Mouse (Mus musculus): ENCODE data around the gene Olfr282.

The Olfr282 gene

DNA sequence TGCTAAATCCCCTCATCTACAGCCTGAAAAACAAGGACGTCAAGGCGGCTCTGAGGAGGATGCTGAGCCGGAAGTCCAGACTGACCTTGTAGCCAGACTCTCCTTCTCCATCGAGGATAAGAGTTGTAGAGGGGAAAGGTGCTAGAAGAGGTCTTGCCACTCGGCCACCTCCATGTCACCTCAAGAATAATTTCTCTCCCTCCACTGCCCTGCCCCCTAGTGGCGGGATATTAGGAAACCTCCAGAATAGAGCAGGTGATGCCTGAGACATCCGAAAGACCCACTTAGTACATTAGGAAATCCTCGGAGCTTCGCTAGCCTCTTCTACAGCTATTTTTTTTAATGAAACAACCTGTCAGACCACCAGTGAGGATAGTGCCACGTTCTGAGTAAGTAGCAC lies 44.4 kb downstream of the Olfr282 start:
- DNase-seq, result peak; percentile 61

DNA sequence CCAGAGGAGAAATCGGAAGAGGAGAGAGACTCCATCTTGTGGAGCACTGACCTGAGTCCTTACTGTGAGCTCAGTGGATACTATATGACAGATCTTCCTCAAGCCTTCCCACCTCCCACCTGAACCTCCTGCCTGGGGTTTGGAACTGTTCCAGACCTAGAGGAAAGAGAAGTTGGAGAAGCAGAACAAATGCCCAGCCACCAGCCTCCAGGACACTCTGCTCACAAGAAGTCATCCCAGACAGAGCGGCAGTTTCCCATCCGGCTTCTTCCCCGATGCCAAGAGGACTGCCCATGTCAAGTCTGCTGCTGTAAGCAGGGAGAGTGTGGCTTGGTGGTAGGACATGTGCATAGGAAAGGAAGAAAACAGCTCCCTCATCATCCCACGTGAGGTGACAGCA lies 45.3 kb downstream of the Olfr282 start:
- DNase-seq, result no peak

DNA sequence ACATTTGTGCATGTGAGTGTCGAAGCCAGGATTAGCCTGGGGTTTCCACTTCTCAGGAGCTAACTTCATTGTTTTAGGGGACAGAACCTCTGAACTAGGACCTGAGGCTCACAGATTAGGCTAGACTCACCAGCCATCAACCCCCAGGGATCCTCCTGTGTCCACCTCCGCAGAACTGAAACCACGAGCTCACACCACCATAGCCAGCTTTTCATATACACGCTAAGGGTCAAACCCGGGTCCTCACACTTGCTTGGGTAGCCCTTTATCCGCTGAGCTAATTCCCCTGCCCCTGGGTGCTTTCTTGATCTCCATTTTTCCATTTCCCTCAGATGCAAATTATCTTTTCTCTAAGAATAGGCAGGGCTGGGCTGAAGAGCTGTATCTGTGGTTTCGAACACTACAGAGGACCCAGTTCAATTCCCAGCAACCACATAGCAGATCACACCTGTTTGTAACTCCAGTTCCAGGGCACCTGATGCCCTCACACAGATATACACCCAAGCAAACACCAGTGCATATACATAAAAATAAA lies 48.6 kb downstream of the Olfr282 start:
- DNase-seq, result no peak

DNA sequence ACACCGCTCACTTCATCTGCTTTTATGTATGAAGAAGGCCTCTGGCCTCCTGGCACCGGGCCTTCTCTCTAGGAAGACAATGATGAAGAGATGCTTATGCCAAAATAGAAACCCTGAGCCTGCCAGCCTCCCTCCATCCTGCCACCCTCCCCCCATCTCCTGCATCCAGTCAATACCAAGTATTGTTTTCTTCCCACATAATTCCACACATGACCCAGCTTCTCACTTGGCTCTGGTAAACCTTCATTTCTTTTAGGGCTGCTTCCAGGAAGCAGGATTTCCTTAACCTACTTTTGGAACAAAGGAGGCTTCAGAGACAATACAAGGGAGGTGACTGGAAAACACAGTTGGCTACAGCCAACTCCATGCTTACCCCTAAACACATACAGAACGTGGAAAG lies 51.7 kb downstream of the Olfr282 start, which contains the start of gene Lalba:
Lalba (minus strand) TSS at position 21 of the 400 bp plus-strand sequence.
- no peak for DNase-seq

DNA sequence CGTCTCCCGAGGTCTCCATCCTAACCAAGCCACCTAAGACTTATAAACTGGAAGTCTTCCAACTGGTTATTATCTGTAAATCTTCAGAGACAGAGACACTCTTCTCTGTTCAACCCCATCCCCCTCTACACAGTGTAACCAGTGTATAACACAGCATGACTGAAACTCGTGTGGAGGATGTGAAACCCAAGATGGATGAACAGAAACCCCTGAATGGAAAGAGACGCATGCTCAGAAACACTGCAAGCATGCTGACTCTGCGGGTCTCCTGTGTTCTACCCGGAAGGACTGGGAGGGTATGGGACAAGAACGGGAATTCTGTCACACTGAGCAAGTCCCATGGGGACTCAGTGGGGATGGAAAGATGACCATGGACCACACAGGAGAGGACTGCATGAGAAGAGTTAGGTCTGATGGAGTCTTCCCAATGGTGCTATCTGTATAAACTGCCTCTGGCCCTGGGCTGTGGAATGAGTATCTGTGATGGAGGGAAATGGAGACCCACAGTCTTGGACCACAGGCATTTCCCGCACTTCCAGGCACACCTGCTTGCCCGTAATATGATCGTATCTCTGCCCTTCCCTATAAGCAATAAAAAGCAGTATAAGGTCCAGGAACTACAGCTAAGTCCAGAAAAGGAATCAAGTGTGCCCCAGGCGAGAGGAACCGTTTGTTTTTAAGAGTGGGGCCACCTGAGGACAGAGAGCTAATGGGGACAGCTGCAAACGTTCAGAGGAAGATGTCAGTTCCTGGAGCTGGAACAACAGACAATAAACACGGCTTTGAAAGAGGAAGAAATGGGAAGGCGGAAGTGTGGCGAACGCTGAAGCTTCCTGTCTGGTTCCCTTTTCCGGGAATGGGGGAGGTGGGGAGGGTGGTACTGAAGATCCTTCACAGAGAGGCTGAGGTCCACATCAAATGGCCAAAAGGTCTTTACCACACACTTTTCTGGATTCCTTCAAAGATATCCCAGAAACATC lies 53.2 kb downstream of the Olfr282 start:
- DNase-seq, result no peak

DNA sequence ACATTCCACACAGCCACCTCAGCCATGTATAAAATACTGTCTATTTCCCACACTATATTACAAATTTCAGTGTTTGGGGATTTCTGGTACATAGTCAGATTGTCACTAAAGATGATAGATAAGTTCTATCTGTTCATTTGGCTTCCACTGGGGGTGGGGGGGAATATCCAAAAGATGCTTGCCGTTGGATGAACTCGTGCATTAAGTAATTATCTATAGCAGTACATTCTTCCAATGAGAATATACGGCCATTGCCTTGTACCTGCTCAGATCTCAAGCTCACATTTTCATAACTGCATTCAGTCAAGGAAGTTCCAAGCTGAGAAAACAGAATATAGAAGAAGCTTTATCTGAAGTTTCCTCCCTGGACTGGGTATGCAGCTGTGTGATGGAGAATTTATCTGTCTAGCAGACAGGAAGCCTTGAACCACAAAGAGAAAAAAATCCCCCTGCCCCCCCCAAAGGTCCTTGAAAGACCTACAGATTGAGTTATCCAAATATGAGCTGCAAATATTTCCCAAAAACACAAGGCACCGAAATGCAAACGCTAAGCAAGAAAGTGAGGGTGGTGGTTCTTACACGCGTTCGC lies 55.5 kb downstream of the Olfr282 start:
- no peak for DNase-seq

Measured in embryo, embryonic 11 days (tissue).